Mouse (Mus musculus): ENCODE measurements around the gene Fzd2.

DNA sequence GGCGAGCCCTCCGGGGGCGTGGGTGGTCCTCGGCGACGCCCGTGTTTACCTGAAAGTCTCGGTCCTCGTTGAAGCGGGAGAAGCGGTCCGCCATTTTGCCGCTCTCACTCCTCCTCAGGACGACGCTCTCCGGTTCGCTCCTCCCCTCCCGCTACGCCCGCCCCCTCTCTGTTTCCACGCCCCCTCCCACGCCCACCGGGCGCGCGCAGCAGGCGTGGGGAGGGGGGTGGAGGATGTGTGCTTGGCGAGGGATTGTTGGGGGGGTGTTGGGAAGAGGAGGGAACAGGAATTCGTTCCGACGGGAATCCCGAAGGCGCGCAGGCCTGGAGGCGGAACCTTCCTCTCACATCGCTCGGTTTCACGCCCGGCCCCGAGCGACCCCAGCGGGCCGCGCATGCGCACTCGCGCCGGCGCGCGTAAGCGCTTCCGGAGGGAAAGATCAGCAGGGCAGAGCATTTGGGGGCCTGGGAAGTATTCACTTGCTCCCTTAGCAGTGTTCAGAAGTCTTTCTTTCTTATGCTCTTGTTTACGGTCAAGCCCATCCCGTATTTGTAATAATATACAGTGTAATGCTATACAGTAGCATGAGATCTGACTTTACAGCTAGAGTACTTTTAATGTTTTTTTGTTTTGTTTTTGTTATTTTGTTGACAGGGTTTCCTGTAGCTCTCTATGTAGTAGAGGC, 48.0 kb upstream of the Fzd2 start, which contains the start of gene Gpatch8:
- TF ChIP-seq CTCF (conservative IDR thresholded peaks at IDR 0.05; ENCODE audit: low read length) (no peak), NANOG (IDR thresholded peaks at IDR 0.05; ENCODE audit: borderline replicate concordance, low read length) (no peak), POU5F1 (IDR thresholded peaks at IDR 0.05; ENCODE audit: borderline replicate concordance, low read length) (no peak)

Data from E14TG2a.4 (cell line).